Mouse (Mus musculus) heart, adult 11 months (tissue): Measurements from ENCODE around the gene Olfr1145.

Source experiments
- DNase-seq: peaks from one replicate; pipeline ENCODE4 v3.0.0; 2022

Olfr1145 gene

GRCm38 (mm10) chr2:87809522-87809921 is at the start of gene Olfr1145:
Gene Olfr1145 (plus strand): TSS chr2:87809822.
- DNase-seq, result no peak

DNA sequence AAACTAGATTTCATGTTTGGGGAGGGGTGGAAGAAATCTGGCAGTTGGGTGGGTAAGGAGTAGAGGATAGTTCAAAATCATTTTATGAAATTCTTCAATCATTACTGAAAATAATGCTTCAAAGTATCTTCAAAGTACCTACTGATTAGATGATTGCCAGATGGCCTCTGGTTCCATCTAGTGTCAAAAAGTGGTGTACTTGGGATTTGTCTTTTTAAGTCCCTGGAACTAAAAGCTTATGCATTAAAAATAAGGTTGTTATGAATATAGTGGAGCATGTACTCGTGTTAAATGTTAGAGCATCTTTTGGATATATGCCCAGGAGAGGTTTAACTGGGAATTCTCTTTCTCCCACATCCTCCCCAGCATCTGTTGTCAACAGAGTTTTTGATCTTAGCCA is 33.5 kb upstream of the Olfr1145 start:
- DNase-seq, result no peak

GRCm38 (mm10) chr2:87779183-87779582 is 30.4 kb upstream of the Olfr1145 start, which contains the start of gene Olfr152:
Gene Olfr152 (plus strand): TSS chr2:87779483.
- DNase-seq, result no peak

GRCm38 (mm10) chr2:87800292-87800691 is 9.3 kb upstream of the Olfr1145 start, which contains the start of gene Olfr1143:
Gene Olfr1143 (plus strand): TSS chr2:87800592.
- no peak for DNase-seq

GRCm38 (mm10) chr2:87830233-87830632 is 20.6 kb downstream of the Olfr1145 start, which contains the start of gene Olfr1148:
Gene Olfr1148 (plus strand): TSS chr2:87830533.
- DNase-seq, result no peak

DNA sequence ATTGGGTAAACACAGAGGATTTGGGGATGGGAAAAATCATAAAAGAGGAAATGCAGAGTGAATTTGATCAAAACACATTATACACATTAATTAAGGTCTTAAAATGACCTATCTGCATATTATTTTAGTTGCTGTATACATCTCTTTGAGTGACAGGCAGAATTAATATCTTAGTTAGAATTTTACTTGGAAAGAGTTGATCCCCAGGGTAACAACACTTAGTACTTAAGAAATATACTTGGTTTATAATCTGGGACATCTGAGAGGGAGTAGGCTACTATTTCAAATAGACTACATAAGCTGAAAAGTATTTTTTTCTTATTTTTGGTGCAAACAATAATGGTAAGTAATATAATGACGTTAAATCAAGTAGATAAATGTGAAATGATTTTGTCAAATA is 34.1 kb downstream of the Olfr1145 start, which contains the start of gene Olfr1150-ps1:
Gene Olfr1150-ps1 (plus strand): TSS at position 301 of the 400 bp plus-strand sequence.
- DNase-seq, result no peak

- DNase-seq, result no peak
Observed at GRCm38 (mm10) chr2:87855562-87855961, 45.9 kb downstream of the Olfr1145 start, which contains the start of gene Olfr1151. Gene Olfr1151 (plus strand): TSS chr2:87855862.
